ENCODE assay signal across 8 mouse cellular contexts in the genomic region with DNA sequence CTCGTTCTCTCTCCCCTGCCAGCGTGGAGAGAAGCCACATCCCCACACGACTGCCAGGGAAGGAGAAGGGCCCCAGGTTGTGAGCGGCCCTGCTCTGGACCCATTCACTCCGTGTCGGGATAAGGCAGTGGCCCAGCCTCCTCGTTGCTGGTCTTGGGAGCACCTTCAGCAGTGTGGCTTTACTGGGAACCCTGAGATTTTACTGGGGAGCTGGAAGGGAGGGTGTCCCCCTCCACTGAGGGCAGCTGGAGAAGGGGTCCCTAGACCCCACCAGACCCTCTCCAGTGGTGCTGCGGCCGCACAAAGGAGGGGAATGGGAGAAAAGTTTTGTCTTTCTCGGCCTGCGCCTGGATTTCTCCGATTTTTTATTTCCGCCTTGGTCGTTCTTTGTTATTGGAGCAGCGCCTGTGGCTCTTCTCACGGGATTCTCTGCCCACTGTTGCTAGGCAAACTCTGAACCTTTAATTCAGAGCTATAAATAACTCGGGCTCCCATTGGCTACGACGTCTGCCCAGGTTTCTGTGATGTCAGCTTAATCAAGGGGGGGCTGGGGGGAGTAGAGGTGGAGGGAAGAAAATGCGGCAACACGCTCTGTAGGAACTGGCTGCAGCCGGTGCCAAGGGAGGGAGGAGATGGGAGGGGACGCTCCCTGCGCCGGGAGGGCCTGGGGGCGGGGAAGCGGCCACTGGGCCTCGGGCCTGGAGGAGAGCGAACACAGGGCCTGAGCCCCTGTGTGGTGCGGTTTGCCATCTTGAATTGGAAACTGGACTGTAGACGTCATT. TPM values are rescaled to one million over a fixed set of nuclear protein-coding genes. Genes with fewer than 3 reads are reported as not detected.
DNase-seq lines count a peak whose midpoint lies in the region; ATAC-seq and TF ChIP-seq lines count a peak whose summit lies in the region.

No protein-coding gene starts in this region.

- H3K4me2 ChIP-seq in heart, embryonic 12.5 days = peak overlapping the region; percentile 97
- peak overlapping the region; percentile 88 for H3K4me2 ChIP-seq in kidney, postnatal 0 days (ENCODE audit: low read length)
- H3K4me2 ChIP-seq in liver, embryonic 12.5 days = peak overlapping the region; percentile 81
- H3K4me2 ChIP-seq in stomach, embryonic 15.5 days = peak overlapping the region; percentile 86

- peaks cover 38% of the 10 kb centered on the region for H3K36me3 ChIP-seq in C2C12 (ENCODE audit: control insufficient read depth, insufficient read depth)
- H3K36me3 ChIP-seq in erythroblast, embryonic 14.5 days (ENCODE audit: control insufficient read depth) = peaks cover 41% of the 10 kb centered on the region
- peaks cover 24% of the 10 kb centered on the region for H3K36me3 ChIP-seq in heart, embryonic 12.5 days
- H3K36me3 ChIP-seq in kidney, postnatal 0 days (ENCODE audit: insufficient read depth, low read length) = peaks cover 18% of the 10 kb centered on the region; the same call in 1 of the 2 replicates
- peaks cover 22% of the 10 kb centered on the region for H3K36me3 ChIP-seq in liver, embryonic 12.5 days
- peaks cover 9% of the 10 kb centered on the region; the same call in 1 of the 2 replicates for H3K36me3 ChIP-seq in stomach, embryonic 15.5 days

- no peaks in the 10 kb centered on the region for H3K27me3 ChIP-seq in C2C12 (ENCODE audit: control insufficient read depth, insufficient read depth, insufficient read length)
- H3K27me3 ChIP-seq in erythroblast, embryonic 14.5 days (ENCODE audit: control insufficient read depth) = no peaks in the 10 kb centered on the region
- no peaks in the 10 kb centered on the region for H3K27me3 ChIP-seq in heart, embryonic 12.5 days (replicated peaks)
- H3K27me3 ChIP-seq in kidney, postnatal 0 days (ENCODE audit: insufficient read depth, low read length) = no peaks in the 10 kb centered on the region
- H3K27me3 ChIP-seq in liver, embryonic 12.5 days (replicated peaks) = no peaks in the 10 kb centered on the region
- H3K27me3 ChIP-seq in stomach, embryonic 15.5 days (replicated peaks) = no peaks in the 10 kb centered on the region

- peaks cover 31% of the 10 kb centered on the region for H3K79me3 ChIP-seq in C2C12 (ENCODE audit: low read depth)

- H3K79me2 ChIP-seq in C2C12 (ENCODE audit: control insufficient read depth, insufficient read depth) = peaks cover 58% of the 10 kb centered on the region

- ATAC-seq in heart, embryonic 12.5 days (ENCODE audit: insufficient number of reproducible peaks, low FRiP score) = peak; percentile 84
- ATAC-seq in kidney, postnatal 0 days (replicated peaks; ENCODE audit: low FRiP score, low read depth) = peak; percentile 87
- ATAC-seq in liver, embryonic 12.5 days = peak; percentile 62
- peak; percentile 85 for ATAC-seq in stomach, embryonic 15.5 days (ENCODE audit: insufficient read depth, low FRiP score, low read depth)

- H3K9ac ChIP-seq in heart, embryonic 12.5 days = peak overlapping the region; percentile 99
- peak overlapping the region; percentile 98 for H3K9ac ChIP-seq in kidney, postnatal 0 days (ENCODE audit: low read depth, low read length)
- peak overlapping the region; percentile 97 for H3K9ac ChIP-seq in liver, embryonic 12.5 days
- peak overlapping the region; percentile 96 for H3K9ac ChIP-seq in stomach, embryonic 15.5 days

- peak overlapping the region; percentile 89 for H3K4me3 ChIP-seq in C2C12 (ENCODE audit: insufficient read depth, poor library complexity, severe bottlenecking)
- peak overlapping the region; percentile 89 for H3K4me3 ChIP-seq in erythroblast, embryonic 14.5 days (replicated peaks)
- H3K4me3 ChIP-seq in heart, embryonic 12.5 days = peak overlapping the region; percentile 64
- peak overlapping the region; percentile 96 for H3K4me3 ChIP-seq in kidney, postnatal 0 days (replicated peaks; ENCODE audit: low read depth, low read length)
- H3K4me3 ChIP-seq in liver, embryonic 12.5 days = peak overlapping the region; percentile 82
- H3K4me3 ChIP-seq in stomach, embryonic 15.5 days (replicated peaks) = peak overlapping the region; percentile 75

- WGBS in heart, embryonic 12.5 days = under 1% methylated on average over 31 of the region's 31 CpGs
- WGBS in kidney, postnatal 0 days = under 1% methylated on average over 31 of the region's 31 CpGs
- 1% methylated on average over 31 of the region's 31 CpGs for WGBS in liver, embryonic 12.5 days (ENCODE audit: insufficient replicate concordance)
- under 1% methylated on average over 31 of the region's 31 CpGs for WGBS in stomach, embryonic 15.5 days

- DNase-seq in brain, embryonic 18.5 days (ENCODE audit: low read depth, low spot score) = peak; percentile 93
- DNase-seq in kidney, postnatal 0 days (ENCODE audit: low spot score) = peak; percentile 99
- DNase-seq in neural tube, embryonic 10.5 days (ENCODE audit: extremely low spot score, low spot score) = peak; percentile 93

- peak overlapping the region; percentile 100 for H3K27ac ChIP-seq in heart, embryonic 12.5 days (ENCODE audit: poor library complexity, severe bottlenecking)
- H3K27ac ChIP-seq in kidney, postnatal 0 days = peak overlapping the region; percentile 99
- H3K27ac ChIP-seq in liver, embryonic 12.5 days = peak overlapping the region; percentile 97
- H3K27ac ChIP-seq in stomach, embryonic 15.5 days = peak overlapping the region; percentile 100

- no peak for TF ChIP-seq CTCF in C2C12 (IDR thresholded peaks at IDR 0.05; ENCODE audit: control insufficient read depth, insufficient read depth, insufficient read length)
- TF ChIP-seq CTCF in kidney, postnatal 0 days (IDR thresholded peaks at IDR 0.05; ENCODE audit: low read depth) = no peak

- peak overlapping the region; percentile 97 for H3ac ChIP-seq in C2C12 (ENCODE audit: control insufficient read depth, insufficient read length, low read depth)

- peaks cover 36% of the 10 kb centered on the region for H3K4me1 ChIP-seq in erythroblast, embryonic 14.5 days (ENCODE audit: control insufficient read depth)
- H3K4me1 ChIP-seq in heart, embryonic 12.5 days (replicated peaks) = peaks cover 17% of the 10 kb centered on the region
- H3K4me1 ChIP-seq in kidney, postnatal 0 days (replicated peaks; ENCODE audit: insufficient read depth, low read length) = 0 out of 2 replicates have a peak, but pooled peaks cover 5% of the 10 kb centered on the region
- peaks cover 30% of the 10 kb centered on the region for H3K4me1 ChIP-seq in liver, embryonic 12.5 days
- H3K4me1 ChIP-seq in stomach, embryonic 15.5 days = peaks cover 18% of the 10 kb centered on the region

- H3K9me3 ChIP-seq in erythroblast, embryonic 14.5 days (ENCODE audit: control insufficient read depth, low read length) = no peaks in the 10 kb centered on the region; the same call in 1 of the 2 replicates
- no peaks in the 10 kb centered on the region for H3K9me3 ChIP-seq in heart, embryonic 12.5 days (replicated peaks)
- no peaks in the 10 kb centered on the region for H3K9me3 ChIP-seq in kidney, postnatal 0 days (replicated peaks; ENCODE audit: low read length)
- H3K9me3 ChIP-seq in liver, embryonic 12.5 days (replicated peaks) = no peaks in the 10 kb centered on the region
- no peaks in the 10 kb centered on the region for H3K9me3 ChIP-seq in stomach, embryonic 15.5 days

TF ChIP-seq in C2C12, 6 proteins besides CTCF, POLR2A, EP300 and RAD21:
- TF ChIP-seq USF1 (IDR thresholded peaks at IDR 0.05; ENCODE audit: low read depth) (no peak), MYOD1 (IDR thresholded peaks at IDR 0.05; ENCODE audit: control insufficient read depth, insufficient read length, low read depth) (no peak), MAX (IDR thresholded peaks at IDR 0.05) (no peak), MYOG (IDR thresholded peaks at IDR 0.05; ENCODE audit: control insufficient read depth, extremely low read depth, insufficient read length) (no peak), CEBPB (IDR thresholded peaks at IDR 0.05; ENCODE audit: low read depth) (no peak), FOSL1 (IDR thresholded peaks at IDR 0.05; ENCODE audit: insufficient read depth, low read length, poor library complexity, severe bottlenecking) (no peak)

RNA-seq across cellular contexts. Expression of gene Serp2, which starts 51.1 kb away (rescaled TPM):
- 32.8 TPM for polyA plus RNA-seq in C2C12 (2012; fragmentation: generic; extraction: Trizol)
- polyA plus RNA-seq in erythroblast, embryonic 14.5 days (2012) = 0.07 and 0.15 TPM in 2 replicates
- 18.5 and 18.8 TPM in 2 replicates for polyA plus RNA-seq in heart, embryonic 12.5 days (2016; fragmentation: Nextera tagmentation; extraction: Ambion mirVana)
- 13.1 and 13.7 TPM in 2 replicates for polyA plus RNA-seq in kidney, postnatal 0 days (2015; fragmentation: Nextera tagmentation; extraction: Ambion mirVana)
- polyA plus RNA-seq in liver, embryonic 12.5 days (2016; fragmentation: Nextera tagmentation; extraction: Ambion mirVana) = 2.2 and 2.9 TPM in 2 replicates
- polyA plus RNA-seq in stomach, embryonic 15.5 days (2015; fragmentation: Nextera tagmentation; extraction: Ambion mirVana) = 9.0 and 9.2 TPM in 2 replicates

Comparison
In these comparisons a context has a peak if more than half of its experiments do, and no peak if none do; other contexts are left out.
1. Peak in every context shown above with its lines: DNase-seq, ATAC-seq, H3K4me3 ChIP-seq and H3K27ac ChIP-seq.